Mouse (Mus musculus) cerebellum, adult 9-11 months (tissue): ENCODE results near the gene Il4ra.

Source experiments
- DNase-seq: peaks from one replicate; pipeline ENCODE4 v3.0.0; 2022

Il4ra gene

DNA sequence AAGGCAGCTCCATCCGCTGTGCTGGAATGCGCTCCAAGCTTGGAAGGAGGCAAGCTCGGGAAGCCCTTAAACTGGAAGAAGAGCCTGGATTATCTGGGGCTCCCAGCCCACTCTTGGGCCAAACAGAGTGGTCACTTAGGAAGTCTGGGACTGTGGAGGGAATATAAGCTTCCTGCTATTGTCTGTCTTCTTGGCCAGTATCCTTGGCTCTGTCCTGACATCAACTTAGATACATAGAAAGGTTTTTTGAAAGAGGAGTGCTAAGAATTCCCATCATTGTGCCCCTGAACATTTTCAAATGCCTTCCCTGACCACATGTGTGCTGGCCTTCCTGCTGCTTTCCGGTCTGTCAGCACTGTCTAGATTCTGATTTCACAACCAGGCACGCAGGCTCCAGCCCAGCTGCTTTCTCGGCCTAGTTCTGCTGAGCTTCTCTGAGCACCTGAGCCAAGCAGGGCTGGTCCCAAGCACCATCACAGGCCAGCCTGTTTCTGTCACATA is 989 bp upstream of the Il4ra start:
- DNase-seq, result no peak

DNA sequence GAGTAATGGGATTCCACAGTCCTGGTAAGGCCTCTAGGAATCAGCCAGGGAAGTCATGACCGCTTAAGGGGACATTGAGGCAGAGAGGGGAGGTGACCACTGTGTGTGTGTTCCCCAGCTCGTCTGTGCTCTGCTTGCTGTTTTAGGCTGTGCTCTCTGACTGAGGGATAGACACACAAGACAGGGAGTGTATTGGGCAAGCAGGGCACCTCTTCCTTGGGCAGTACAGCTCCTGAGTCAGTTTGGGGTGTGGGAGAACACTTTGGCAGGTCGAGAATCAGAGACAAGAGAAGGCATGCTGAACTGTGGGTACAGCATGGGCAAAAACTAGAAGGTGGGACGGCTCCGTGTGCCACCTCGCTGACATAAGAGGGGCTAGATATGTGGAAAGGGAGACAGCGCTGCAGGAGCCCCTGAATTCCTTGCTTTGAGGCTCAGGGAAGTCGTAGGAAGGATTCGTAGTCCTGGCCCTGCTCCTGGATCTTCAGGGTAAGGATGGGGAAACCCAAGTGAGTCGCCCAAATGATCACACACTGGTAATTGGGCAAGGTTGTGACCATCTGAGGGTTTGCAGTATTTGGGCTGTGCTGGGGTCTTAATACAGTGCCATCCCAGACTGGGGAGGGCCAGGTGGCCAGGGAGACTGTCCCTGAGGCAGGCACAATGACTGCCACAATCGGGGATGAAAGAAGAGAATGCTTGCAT is 1.1 kb downstream of the Il4ra start:
- no peak for DNase-seq

DNA sequence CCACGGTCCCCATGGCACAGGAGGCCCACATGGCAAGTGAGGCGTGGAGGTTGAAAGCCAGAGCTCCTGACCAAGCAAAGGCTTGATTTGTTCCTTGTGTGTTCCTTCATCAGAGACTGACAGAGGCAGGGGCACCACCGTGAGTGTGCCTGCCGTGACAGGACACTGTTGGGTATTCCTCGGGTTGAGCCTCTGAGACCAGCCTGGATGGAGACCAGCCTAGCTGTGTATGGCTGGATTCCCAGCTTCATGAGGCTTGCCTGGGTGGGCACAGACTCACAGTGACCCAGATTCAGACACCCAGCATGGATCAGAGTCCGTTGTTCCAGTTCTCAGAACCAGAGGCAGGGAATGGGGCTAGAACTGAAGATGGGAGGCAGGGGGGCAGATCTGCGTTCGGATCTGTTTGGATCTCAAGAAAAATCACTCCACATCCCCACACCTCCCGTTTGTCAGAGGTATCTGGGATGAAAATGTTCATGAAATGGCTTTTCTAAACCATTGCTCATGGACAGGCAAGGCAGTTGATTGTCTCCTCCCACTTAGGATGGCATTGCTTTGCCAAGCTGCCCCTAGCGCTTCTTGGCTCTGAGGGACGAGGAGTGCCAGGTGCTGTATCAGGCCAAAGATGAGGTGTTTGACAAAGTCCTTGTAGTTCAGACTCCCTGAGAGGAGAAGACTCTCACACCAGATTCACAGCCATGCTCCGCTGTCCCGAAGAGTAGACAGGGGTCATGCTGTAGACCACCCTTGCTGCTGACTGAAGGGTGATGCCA is 1.9 kb downstream of the Il4ra start:
- peak; percentile 14 for DNase-seq

DNA sequence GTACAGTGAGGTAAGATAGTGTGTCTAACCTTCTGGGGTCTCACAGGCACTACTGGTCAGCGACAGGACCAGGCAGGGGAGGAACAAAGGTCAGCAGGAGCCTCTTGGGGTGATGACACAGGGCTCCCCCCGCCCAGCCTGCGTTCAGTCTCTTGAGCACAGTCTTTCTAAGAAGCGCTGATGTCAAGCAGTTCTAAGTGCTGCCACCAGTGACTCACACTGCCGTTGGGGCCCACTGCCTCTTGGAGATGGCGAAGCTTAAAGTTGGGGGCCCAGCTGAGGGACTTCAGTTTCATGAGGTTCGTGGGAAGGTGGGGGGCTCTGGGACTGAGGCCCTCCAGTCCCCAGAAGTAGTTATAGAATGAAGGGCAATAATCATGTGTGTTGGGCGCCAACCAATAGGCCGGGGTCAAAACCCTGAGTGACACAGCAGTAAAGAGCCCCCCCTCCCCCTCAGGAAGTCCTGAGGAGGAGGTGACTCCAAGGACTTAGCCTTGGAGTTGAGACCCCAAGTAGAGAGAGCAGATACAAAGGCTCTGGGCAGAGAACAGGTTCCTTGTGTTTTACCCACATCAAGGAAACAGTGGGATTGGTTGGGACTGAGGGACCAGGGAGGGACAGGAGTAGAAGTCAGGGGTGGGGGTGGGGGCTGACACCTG is 2.7 kb downstream of the Il4ra start:
- DNase-seq, result no peak

DNA sequence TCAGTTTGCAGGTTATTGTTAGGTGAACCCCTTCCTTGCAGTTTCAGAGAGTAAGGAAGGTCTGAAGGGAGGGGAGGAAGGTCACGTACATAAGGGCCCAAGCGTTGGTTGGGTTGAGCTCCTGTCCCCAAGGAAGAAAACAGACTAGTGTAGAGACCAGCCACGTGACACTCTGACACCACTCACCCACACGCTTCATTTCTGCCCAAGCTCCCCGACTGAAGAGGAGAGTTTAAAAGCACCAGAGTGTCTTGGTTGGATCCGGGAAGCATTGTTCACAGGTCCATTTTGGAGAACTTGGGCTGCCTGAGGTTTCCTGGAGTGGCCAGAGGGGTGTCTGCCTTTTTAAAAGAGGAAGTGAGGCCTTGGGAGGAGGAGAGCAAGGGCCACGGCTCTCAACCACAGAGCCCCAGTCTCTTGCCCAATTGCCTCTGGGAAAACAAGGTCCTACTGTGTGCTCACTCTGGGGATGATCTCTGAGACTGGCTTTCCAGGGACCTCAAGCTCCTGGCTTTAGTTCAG is 3.5 kb downstream of the Il4ra start:
- DNase-seq, result no peak

DNA sequence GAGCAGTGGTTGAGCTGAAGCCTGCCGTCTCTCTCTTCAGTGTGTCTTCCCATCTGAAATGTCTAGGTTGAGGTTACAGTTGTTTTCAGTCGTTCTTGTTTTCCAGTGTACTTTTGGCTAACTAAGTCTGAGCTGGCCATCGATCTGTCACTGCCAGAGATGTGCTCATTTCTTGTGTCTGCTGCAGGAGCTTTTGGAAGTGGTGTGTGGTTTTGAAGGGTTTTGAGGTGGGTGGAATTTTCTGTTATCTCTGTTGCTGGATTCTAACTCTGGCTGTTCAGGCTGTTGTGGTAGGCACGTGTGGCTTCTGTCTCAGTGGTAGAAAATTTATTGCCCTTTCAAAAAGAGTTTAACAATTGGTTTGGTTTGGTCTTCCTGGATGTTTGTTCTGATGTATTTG is 4.2 kb downstream of the Il4ra start:
- no peak for DNase-seq

DNA sequence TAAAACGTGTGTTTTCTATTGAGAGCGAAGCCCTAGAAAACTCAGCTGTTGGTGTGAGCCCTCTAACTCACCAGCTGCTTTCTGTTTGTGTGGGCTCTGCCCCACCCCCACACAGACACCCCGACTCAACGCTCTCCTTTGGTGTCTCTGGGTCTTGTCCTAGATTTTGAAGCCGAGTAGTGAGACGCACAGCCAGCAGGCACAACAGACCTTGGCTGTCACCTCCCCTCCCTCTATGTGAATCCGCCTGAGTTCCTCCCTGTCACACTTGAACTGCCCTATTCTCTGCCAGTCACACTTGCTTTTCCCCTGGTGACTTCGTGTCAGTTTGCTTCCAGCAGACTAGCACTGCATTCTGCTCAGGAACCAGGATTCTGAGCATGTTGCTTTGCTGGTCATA is 4.9 kb downstream of the Il4ra start:
- no peak for DNase-seq

DNA sequence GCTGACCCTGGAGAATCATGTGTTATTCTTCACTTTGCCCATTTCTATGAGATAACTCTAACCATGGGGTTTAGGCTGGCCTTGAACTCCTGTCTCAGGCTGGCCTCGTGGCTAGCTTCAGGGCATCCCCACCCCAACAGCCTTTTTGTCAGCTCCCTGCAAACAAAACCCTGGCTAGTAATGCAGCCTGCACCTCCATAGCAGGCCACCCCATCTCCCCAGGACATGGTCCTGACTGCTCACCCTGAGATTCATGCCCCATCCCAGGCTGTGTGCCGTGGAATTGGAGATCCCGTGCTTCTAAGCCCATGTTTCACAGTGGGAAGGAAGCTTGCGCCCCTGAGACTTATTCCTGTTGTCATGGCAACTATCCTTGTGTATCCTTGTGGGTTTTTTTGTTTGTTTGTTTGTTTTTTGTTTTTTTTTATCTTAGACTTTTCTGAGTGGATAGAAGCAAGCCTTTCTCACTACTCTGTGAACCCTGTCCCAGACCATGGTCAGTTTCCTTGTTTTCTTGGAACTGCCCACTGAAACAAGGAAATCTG is 6.6 kb downstream of the Il4ra start:
- DNase-seq, result no peak

DNA sequence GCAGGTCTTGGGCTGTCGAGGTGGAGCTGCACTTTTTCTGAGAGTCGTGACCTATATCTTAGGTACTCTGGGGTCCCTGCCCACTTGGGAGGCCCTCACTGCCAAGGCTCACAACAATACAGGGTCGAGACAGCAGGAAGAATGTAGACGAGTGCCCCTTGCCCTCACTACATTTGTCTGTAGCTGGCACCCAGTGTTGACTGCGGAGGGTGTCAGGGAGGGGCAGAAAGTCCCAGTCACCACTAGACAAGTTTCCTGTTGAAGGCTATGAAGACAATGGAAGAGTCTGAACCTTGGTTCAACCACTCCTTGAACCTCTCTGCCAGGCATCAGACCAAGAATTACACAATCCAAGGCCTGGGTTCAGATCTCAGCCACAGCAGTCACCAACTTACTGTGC is 7.1 kb downstream of the Il4ra start:
- no peak for DNase-seq

DNA sequence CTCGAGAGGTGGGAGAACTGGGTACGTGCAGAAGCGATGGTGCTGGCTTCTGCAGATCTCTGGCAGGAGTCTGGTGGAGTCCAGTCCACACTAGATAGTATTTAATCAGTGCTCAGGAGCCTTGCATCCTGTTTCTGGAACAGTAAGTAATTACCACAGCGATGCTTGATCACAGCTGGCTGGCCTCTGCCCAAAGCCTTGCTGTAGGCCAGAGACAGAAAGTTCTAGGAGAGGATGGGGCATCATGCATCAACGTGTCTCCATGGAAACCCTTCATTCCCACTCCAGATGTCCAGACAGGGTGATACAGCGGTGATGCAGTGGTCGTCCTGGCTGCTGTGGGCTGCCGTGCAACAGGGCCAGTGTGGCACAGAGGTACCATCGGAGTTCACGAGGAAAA is 7.6 kb downstream of the Il4ra start:
- no peak for DNase-seq

DNA sequence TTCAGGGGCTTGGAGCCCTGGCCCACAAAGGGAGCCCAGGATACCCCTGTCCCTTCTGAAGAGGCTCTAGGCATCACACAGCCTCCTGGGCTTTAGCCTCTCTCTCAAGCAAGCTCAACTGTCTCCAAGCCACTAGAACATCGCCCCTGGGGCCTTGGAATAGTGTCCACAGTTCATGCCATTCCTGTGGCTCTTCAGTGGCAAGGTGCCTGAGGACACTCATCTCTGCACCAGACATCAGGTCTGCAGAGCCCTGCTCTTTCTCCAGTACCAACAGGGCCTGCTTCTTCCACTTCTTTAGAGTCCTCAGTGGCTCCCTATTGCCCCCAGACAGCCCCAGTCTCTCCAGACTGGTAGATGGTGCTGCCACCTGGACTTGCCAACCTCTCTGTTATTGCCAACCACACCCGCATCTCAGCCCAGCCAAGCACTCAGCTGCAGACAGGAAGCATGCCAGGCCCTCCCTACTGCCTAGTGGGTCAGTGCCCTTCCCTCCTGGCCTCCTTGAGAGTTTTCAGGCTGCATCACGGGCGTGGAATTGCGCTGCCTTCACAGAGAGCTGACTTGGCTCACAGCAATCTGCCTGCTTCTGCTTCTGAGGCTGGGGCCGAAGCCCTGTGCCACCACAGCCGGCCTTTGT is 8.3 kb downstream of the Il4ra start:
- DNase-seq, result no peak

DNA sequence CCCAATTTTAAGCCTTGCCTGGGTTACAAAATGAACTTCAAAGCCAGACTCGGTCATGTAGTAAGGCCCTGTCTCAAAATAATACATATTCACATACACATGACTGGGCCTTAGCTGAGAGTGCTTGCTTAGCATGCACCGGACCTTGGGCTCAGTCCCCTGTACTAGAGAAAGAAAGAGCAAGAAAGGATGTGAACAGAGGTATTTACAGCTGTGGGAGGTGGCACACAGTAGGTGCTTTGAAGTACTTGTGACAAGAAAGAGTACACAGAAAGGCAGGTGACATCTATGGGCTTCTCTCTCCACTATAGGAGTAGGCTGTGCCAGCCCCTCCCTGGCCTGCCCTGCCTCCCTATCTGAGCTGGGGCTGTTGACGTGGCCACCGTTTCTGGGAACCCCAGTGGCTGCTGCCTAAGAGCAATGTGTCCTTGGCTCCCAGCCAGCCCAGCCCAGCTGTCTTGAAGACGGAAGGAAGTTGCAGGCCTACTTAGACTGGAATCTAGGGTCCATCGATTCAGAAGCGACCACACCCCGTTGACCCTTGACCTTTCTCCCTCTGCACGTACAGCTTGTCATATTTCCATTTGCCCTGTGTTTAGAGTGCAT is 9.3 kb downstream of the Il4ra start:
- DNase-seq, result no peak

DNA sequence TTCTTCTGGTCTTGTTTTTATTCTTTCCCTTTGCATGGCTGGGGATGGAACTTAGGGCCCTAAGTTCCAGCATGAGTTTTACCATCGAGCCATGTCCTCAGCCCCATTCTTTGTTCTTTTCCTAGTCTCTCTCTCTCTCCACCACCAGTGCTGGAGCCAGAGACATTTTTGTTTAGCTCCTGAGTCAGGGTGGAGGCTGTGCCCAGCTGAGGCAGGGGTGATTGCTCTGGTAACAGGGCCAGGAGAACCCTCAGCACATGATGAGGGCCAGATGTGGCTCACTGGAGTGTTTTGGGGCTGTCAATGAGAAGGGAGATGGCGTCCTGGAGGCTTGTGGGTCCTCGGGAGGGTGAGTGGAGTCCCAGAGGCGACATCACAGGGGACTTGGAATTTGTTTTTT is 10.5 kb downstream of the Il4ra start:
- no peak for DNase-seq

DNA sequence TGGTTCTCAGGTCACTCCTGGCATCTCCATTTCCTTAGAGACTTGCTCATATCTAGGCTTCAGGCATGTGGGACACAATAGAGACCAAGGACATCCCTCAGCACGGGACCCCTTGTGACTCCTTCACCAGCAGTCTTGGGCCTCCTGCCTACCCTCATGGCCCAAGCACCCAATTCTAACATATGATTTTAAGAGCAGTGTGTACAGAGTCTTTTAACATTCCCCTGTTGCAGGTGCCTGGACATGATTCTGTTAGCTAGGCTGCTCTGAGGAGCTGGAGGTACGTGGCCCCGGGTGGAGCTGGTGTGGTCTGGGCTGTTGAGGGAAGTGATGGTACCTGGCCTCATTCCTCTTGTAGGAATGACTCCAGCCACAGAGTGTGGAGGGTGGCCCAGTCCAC is 11.2 kb downstream of the Il4ra start:
- DNase-seq, result no peak

DNA sequence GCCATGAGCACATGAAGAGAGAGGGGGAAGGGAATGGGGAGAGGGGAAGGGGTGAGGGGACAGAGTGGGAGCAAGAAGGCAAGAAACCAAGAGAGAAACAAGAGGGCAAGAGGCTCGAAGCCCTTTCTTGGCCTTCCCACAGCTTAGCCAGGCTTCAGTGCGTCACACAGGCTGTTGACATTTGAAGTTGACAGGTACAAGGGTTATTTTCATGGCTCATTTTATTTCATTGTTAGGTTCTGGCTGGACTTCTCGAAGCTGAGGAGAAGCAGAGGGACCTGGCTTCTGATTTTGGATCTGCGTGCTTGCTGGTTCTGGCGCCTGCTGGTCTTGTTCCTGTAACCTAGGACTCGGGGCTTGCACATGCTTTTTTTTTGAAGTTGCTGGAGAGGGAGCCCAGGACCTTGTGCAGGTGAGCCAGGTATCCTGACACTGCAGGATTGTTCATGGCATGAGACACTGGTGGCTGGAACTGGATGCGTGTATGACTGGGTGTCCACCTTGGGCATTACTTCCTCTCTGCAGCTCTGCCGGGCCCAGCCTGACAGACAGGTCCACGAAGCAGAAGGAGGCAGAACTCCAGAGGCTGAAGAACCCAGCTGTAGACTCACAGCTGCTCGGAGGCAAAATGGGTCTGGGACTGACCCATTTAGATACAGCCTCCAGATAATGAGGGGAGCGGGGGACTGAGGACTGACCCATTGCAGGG is 12.6 kb downstream of the Il4ra start:
- DNase-seq, result no peak

DNA sequence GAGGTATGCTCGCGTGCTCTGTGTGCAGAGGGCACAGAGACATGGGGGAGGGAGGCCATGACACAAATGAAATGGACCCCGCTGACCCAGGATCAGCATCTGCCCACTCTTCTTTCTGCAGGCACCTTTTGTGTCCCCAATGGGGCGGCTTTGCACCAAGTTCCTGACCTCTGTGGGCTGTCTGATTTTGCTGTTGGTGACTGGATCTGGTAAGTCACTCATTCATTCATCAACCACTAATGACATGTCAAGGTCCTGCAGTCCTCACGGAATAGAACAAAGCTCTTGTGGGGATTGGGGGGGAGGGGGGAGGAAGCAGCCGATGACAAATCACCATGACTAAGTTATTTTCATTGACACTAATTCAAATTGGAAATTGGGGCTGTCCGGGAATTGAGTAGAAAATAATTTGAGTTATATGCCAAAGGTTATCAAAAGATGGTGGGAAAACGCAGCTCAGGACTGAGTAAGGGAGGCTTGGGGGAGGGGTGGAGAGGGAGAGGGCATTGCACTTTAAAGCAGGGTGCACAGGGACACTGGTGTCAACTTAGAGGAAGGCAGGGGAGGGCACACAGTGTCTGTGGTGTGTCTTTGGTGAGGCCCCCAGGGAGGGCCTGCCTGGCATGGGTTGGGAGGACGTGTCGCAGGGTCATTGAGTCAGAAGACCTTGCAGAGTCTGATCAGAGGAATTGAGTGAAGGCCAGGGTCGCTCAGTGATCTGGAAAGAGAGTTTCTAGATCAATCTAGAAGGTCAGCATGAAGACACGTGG is 13.8 kb downstream of the Il4ra start:
- DNase-seq, result no peak

DNA sequence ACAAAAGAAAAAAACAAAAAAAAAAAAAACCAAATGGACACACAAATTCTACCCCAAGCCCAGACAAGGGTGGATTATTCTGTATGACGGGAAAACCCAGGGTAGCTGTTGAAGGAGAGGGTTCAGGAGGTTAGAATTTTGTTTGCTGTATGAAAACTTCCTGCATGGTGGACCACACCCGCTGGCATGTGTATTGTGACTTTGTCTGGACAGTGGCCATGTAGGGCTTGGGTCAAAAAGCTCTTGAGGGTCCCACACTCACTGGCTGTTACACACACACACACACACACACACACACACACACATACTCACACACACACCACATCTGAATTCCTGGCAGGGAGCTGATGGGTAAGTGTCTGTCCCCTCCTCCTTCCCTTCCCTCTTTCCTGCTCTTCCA is 14.5 kb downstream of the Il4ra start:
- DNase-seq, result no peak

DNA sequence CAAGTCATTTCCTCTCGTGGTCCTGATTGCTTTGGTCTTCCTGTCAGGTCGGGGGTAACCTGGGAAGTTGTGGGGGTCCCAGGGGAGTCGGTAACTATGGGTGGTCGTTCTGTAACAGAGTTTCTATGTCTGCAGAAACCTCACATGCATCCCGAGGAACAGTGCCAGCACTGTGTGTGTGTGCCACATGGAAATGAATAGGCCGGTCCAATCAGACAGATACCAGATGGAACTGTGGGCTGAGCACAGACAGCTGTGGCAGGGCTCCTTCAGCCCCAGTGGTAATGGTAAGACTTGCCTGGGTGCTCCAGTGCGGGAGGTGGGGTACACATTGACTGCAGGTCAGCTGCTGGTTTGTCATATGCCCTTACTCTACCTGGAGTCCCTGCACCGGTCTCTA is 17.0 kb downstream of the Il4ra start:
- DNase-seq, result no peak

DNA sequence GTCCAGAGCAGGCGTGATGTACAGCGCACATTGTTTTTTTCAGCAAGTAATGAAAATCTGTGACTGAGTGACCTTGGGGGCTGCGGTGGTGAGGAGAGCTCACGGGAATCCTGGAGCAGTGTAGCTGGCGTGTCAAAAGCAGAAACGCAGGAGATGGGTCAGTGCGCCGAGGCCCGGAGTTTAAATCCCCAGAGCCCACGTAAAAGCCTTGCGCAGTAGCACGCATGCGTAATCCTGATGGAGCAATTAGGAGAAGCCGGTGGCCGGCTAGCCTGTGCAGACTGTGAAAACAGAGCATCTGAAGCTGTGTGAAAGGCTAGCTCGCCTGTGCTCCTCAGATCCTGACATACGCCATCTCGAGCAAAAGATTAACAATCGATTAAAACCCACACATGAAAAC is 20.0 kb downstream of the Il4ra start:
- no peak for DNase-seq

DNA sequence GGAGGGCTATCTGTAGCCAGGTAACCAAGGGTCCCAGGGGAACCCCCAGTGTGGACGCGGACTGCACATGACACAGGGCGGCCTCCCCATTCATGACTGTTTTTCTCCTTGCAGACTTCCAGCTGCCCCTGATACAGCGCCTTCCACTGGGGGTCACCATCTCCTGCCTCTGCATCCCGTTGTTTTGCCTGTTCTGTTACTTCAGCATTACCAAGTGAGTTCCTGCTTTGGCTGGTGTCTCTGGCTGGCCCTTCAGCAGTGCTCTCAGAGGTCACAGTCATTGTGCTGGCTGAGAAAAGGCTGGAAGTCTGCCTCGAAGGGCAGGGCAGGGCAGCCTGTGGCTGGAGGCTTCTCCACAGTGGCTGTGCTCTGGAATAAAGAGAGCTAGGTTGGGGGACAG is 20.8 kb downstream of the Il4ra start:
- no peak for DNase-seq

DNA sequence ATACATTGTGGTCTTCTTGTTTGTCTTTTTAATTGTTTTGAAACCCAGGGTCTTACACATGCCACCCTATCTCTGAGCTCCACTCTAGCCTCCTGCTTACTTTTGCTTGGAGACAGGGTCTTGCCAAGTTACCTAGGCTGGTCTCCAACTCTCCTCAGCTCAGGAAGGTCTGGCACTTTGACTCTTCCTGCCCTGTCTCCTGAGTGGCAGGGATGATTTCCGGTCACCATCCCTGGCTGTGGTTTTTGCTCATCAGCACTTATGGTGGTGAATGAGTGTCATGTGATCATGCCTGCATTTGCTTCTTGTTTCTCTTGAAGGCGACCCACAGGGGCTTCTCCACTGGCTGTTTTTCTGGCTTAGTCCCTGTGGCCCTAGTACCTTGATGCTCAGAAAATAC is 21.9 kb downstream of the Il4ra start:
- no peak for DNase-seq
